Mouse (Mus musculus): Measurements from ENCODE around the gene Tbc1d17. TPM values are rescaled to one million over a fixed set of nuclear protein-coding genes. Genes with fewer than 3 reads are reported as not detected.

The Tbc1d17 gene
- total RNA-seq, 1 experiment from 2014 or later: 32.4 TPM

- ATAC-seq (replicated peaks; ENCODE audit: low read depth, poor library complexity, severe bottlenecking): no peak
Observed at GRCm38 (mm10) chr7:44810819-44811557, 37.9 kb downstream of the Tbc1d17 start.

GRCm38 (mm10) chr7:44810365-44810764 is 38.5 kb downstream of the Tbc1d17 start:
- no peak for ATAC-seq (replicated peaks; ENCODE audit: low read depth, poor library complexity, severe bottlenecking)

GRCm38 (mm10) chr7:44809466-44809865 is 39.4 kb downstream of the Tbc1d17 start:
- ATAC-seq (replicated peaks; ENCODE audit: low read depth, poor library complexity, severe bottlenecking): no peak

GRCm38 (mm10) chr7:44808927-44809326 is 40.0 kb downstream of the Tbc1d17 start:
- no peak for ATAC-seq (replicated peaks; ENCODE audit: low read depth, poor library complexity, severe bottlenecking)

- no peak for ATAC-seq (replicated peaks; ENCODE audit: low read depth, poor library complexity, severe bottlenecking)
Observed at GRCm38 (mm10) chr7:44792781-44793180, 56.1 kb downstream of the Tbc1d17 start.

GRCm38 (mm10) chr7:44790066-44790465 is 58.8 kb downstream of the Tbc1d17 start:
- no peak for ATAC-seq (replicated peaks; ENCODE audit: low read depth, poor library complexity, severe bottlenecking)

- ATAC-seq (replicated peaks; ENCODE audit: low read depth, poor library complexity, severe bottlenecking): no peak
Observed at GRCm38 (mm10) chr7:44789531-44789930, 59.3 kb downstream of the Tbc1d17 start.

Other genes with a start within 250 kb of the Tbc1d17 start
- gene Myh14, start 178.2 kb downstream of the Tbc1d17 start, total RNA-seq (2017): not detected in 2 replicates
- not detected in 2 replicates for gene Izumo2, start 140.3 kb downstream of the Tbc1d17 start, total RNA-seq (2017)
- gene Vrk3, start 100.7 kb downstream of the Tbc1d17 start, total RNA-seq (2017): 40.0 and 44.7 TPM in 2 replicates
- 2.0 and 3.0 TPM in 2 replicates for gene Zfp473, start 98.0 kb downstream of the Tbc1d17 start, total RNA-seq (2017)
- 130 and 136 TPM in 2 replicates for gene Nup62, start 33.0 kb downstream of the Tbc1d17 start, total RNA-seq (2017)
- gene Il4i1, start 32.7 kb downstream of the Tbc1d17 start, total RNA-seq (2017): 0.55 and 0.73 TPM in 2 replicates
- 2.1 and 2.7 TPM in 2 replicates for gene Atf5, start 32.4 kb downstream of the Tbc1d17 start, total RNA-seq (2017)
- 19.7 and 29.0 TPM in 2 replicates for gene Akt1s1, start 88 bp downstream of the Tbc1d17 start, total RNA-seq (2017)
- gene Pnkp, start 8.1 kb upstream of the Tbc1d17 start, total RNA-seq (2017): 16.6 and 26.5 TPM in 2 replicates
- gene Ptov1, start 20.7 kb upstream of the Tbc1d17 start, total RNA-seq (2017): 31.7 and 39.4 TPM in 2 replicates
- 12.3 and 13.3 TPM in 2 replicates for gene Med25, start 43.6 kb upstream of the Tbc1d17 start, total RNA-seq (2017)
- 14.7 and 28.1 TPM in 2 replicates for gene Fuz, start 47.0 kb upstream of the Tbc1d17 start, total RNA-seq (2017)
- gene Ap2a1, start 80.4 kb upstream of the Tbc1d17 start, total RNA-seq (2017): 22.4 and 31.1 TPM in 2 replicates
- gene Tsks, start 94.1 kb upstream of the Tbc1d17 start, total RNA-seq (2017): not detected in 2 replicates
- 0.23 and 1.2 TPM in 2 replicates for gene Cpt1c, start 125.8 kb upstream of the Tbc1d17 start, total RNA-seq (2017)
- 143 and 170 TPM in 2 replicates for gene Prmt1, start 137.5 kb upstream of the Tbc1d17 start, total RNA-seq (2017)
- gene Irf3, start 148.6 kb upstream of the Tbc1d17 start, total RNA-seq (2017): 92.9 and 129 TPM in 2 replicates
- gene Bcl2l12, start 149.6 kb upstream of the Tbc1d17 start, total RNA-seq (2017): 29.5 and 33.8 TPM in 2 replicates
- 9.6 and 17.0 TPM in 2 replicates for gene Scaf1, start 167.3 kb upstream of the Tbc1d17 start, total RNA-seq (2017)
- gene Rras, start 168.9 kb upstream of the Tbc1d17 start, total RNA-seq (2017): 1.1 TPM in 1 of 2 replicates, not detected in the other
- 2.2 and 7.5 TPM in 2 replicates for gene Prr12, start 203.8 kb upstream of the Tbc1d17 start, total RNA-seq (2017)
- gene Nosip, start 213.3 kb upstream of the Tbc1d17 start, total RNA-seq (2017): 66.0 and 71.2 TPM in 2 replicates
- 3.4 and 3.8 TPM in 2 replicates for gene Prrg2, start 213.6 kb upstream of the Tbc1d17 start, total RNA-seq (2017)
- 23.2 and 37.1 TPM in 2 replicates for gene Rcn3, start 243.1 kb upstream of the Tbc1d17 start, total RNA-seq (2017)